Mouse (Mus musculus) liver, adult 2 months (tissue): Measurements from ENCODE around the gene Ifit2.

Experiments
- CTCF ChIP-seq: fragments of 200-500 bp; IDR thresholded peaks from 2 replicates; pipeline ENCODE4 v1.5.1; 2011; ENCODE audit warnings: low read depth, low read length, control low read depth
- POLR2A ChIP-seq: fragments of 200-500 bp; IDR thresholded peaks from 2 replicates; pipeline ENCODE4 v1.6.1; 2011; ENCODE audit warnings: low read length, control low read depth; ENCODE audit not compliant: insufficient read depth; ENCODE audit errors: extremely low read depth

DNA sequence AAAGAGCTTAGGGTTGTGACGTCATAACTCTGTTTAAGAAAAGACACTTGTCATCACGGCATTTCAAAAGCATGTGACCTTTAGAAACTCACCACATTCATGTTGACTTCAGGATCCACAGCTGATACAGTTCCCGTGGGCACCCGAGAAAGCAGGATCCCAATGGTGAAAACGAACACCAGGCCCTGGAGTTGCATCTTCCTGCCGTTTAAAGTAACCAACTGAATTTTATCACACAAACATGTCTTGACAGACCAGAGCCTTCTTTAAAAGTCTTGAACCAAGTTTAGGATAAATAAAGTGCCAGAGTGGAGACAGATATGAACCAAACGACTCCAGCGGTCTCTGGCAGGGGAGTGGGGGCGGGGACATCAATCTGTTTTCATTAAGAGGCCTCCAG, 25.8 kb upstream of the Ifit2 start:
- no peak for TF ChIP-seq CTCF
- no peak for TF ChIP-seq POLR2A
